In the genomic region with DNA sequence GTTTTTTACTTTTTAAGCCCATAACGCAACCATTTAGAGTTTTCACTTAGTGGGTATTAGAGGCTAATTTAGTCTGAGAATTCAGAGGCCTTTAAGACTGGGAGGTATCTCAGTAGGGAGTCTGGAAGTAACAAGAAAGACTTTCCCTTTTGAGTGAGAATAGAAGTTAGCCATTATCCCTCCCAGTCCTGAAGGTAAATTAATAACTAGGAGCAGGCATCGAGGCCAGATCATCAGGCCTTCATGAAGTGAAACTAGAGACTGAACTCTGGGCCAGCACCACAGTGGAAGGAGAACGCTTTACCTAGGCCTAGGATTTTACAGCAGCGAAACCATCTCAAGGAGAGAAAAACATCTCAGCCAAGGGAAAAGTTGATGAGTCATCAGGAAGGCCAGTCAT, we compare ENCODE assay signal across 28 mouse cellular contexts. TPM values are rescaled to one million over a fixed set of nuclear protein-coding genes. Genes with fewer than 3 reads are reported as not detected.
DNase-seq lines count a peak whose midpoint lies in the region; ATAC-seq and TF ChIP-seq lines count a peak whose summit lies in the region.
"Had no signal": no experiment of that assay in that cellular context is flagged by ENCODE, and none has a peak within 500 bp of the region (broad histone marks: within the 10 kb centered on the region; RNA-seq: fewer than 3 reads in every experiment).

No protein-coding gene starts in this region.

- no peak for TF ChIP-seq CTCF in liver, adult 2 months (IDR thresholded peaks at IDR 0.05; ENCODE audit: low read depth, low read length)

- 76% methylated on average over 4 of the region's 4 CpGs for WGBS in heart, embryonic 10.5 days
- 86% methylated on average over 4 of the region's 4 CpGs for WGBS in heart, embryonic 16.5 days
- WGBS in liver, adult 2 months = 65% methylated on average over 4 of the region's 4 CpGs

- no peak overlapping the region for H3K4me3 ChIP-seq in heart, embryonic 10.5 days
- H3K4me3 ChIP-seq in heart, embryonic 16.5 days (ENCODE audit: low read length) = no peak overlapping the region
- H3K4me3 ChIP-seq in liver, adult 2 months (ENCODE audit: insufficient read depth, low read depth, low read length) = no peak overlapping the region
- H3K4me3 ChIP-seq: embryonic facial prominence, embryonic 15.5 days; left cerebral cortex, adult 2 months; limb, embryonic 15.5 days; midbrain, embryonic 15.5 days; neural tube, embryonic 12.5 days had no signal

- no peaks in the 10 kb centered on the region for H3K9me3 ChIP-seq in heart, embryonic 10.5 days
- H3K9me3 ChIP-seq in heart, embryonic 16.5 days (replicated peaks; ENCODE audit: control insufficient read depth, low read length) = no peaks in the 10 kb centered on the region
- H3K9me3 ChIP-seq: embryonic facial prominence, embryonic 15.5 days; limb, embryonic 15.5 days; midbrain, embryonic 15.5 days; neural tube, embryonic 12.5 days had no signal

- H3K4me1 ChIP-seq in heart, embryonic 10.5 days = peaks cover 24% of the 10 kb centered on the region
- H3K4me1 ChIP-seq in heart, embryonic 16.5 days (ENCODE audit: control insufficient read depth, insufficient read depth, low read length) = peaks cover 13% of the 10 kb centered on the region
- peaks cover 6% of the 10 kb centered on the region for H3K4me1 ChIP-seq in liver, adult 2 months (ENCODE audit: control insufficient read depth, insufficient read depth, low read length)
- H3K4me1 ChIP-seq: embryonic facial prominence, embryonic 15.5 days; limb, embryonic 15.5 days; midbrain, embryonic 15.5 days; neural tube, embryonic 12.5 days had no signal

- H3K9ac ChIP-seq in heart, embryonic 16.5 days (ENCODE audit: low read length) = no peak overlapping the region
- no peak overlapping the region for H3K9ac ChIP-seq in liver, adult 2 months (ENCODE audit: low read depth, low read length)
- H3K9ac ChIP-seq: embryonic facial prominence, embryonic 15.5 days; hindbrain, embryonic 14.5 days; limb, embryonic 15.5 days; midbrain, embryonic 15.5 days; neural tube, embryonic 12.5 days had no signal

- H3K36me3 ChIP-seq in heart, embryonic 10.5 days = no peaks in the 10 kb centered on the region
- H3K36me3 ChIP-seq in heart, embryonic 16.5 days (ENCODE audit: control insufficient read depth, insufficient read depth) = no peaks in the 10 kb centered on the region
- no peaks in the 10 kb centered on the region for H3K36me3 ChIP-seq in liver, adult 2 months (ENCODE audit: control insufficient read depth, insufficient read depth, low read length)
- H3K36me3 ChIP-seq: embryonic facial prominence, embryonic 15.5 days; limb, embryonic 15.5 days; midbrain, embryonic 15.5 days; neural tube, embryonic 12.5 days had no signal

- intact Hi-C loops in heart, postnatal 36 days (cut with DNase I) = no loop called here

- no peak for ATAC-seq in heart, embryonic 16.5 days (replicated peaks; ENCODE audit: extremely low read depth, insufficient read depth, low FRiP score)
- ATAC-seq: CD4-positive, CD25-positive, alpha-beta regulatory T cell, adult 4 months; forebrain, embryonic 14.5 days; inflammation-experienced regulatory T-cells, adult 6 months; midbrain, embryonic 15.5 days had no signal

- peak overlapping the region; percentile 79; the same call in 1 of the 2 replicates for H3K27ac ChIP-seq in heart, embryonic 10.5 days
- H3K27ac ChIP-seq in heart, embryonic 16.5 days (ENCODE audit: low read length) = peak overlapping the region; percentile 78
- no peak overlapping the region for H3K27ac ChIP-seq in liver, adult 2 months (replicated peaks; ENCODE audit: insufficient read depth, low read depth, low read length)
- H3K27ac ChIP-seq: embryonic facial prominence, embryonic 15.5 days; hindbrain, embryonic 14.5 days; left cerebral cortex, adult 2 months; limb, embryonic 15.5 days; midbrain, embryonic 15.5 days; neural tube, embryonic 12.5 days; stomach, postnatal 0 days had no signal

- no peaks in the 10 kb centered on the region for H3K27me3 ChIP-seq in heart, embryonic 10.5 days (ENCODE audit: insufficient read depth, poor library complexity, severe bottlenecking)
- H3K27me3 ChIP-seq in heart, embryonic 16.5 days (ENCODE audit: control insufficient read depth, insufficient read depth, low read length) = no peaks in the 10 kb centered on the region
- no peaks in the 10 kb centered on the region for H3K27me3 ChIP-seq in liver, adult 2 months (ENCODE audit: control insufficient read depth, insufficient read depth, low read length)
- H3K27me3 ChIP-seq: embryonic facial prominence, embryonic 15.5 days; limb, embryonic 15.5 days; midbrain, embryonic 15.5 days; neural tube, embryonic 12.5 days had no signal

- H3K79me2 ChIP-seq in liver, adult 2 months (ENCODE audit: control insufficient read depth, insufficient read depth, low read length) = no peaks in the 10 kb centered on the region

- no peak for DNase-seq in heart, embryonic 10.5 days (ENCODE audit: low spot score)
- no peak for DNase-seq in heart, adult 18-20 months
- DNase-seq in heart, postnatal 36 days = no peak
- peak; percentile 58 for DNase-seq in liver, adult 2 months (ENCODE audit: extremely low read depth, low read depth, low spot score)
- DNase-seq in liver = no peak
- no peak for DNase-seq in layer of hippocampus, adult 9-10 months (ENCODE audit: low spot score)
- DNase-seq: adrenal gland, postnatal 36 days; cerebellum, adult 9-11 months; left cerebral cortex, postnatal 4 days; lung, postnatal 4 days; right cerebral cortex, postnatal 14 days; thymus, adult 2 months had no signal

- TF ChIP-seq POLR2A in liver, adult 2 months (IDR thresholded peaks at IDR 0.05; ENCODE audit: extremely low read depth, insufficient read depth, low read length) = no peak

- H3K4me2 ChIP-seq in heart, embryonic 16.5 days (ENCODE audit: low read depth, low read length) = no peak overlapping the region
- H3K4me2 ChIP-seq: embryonic facial prominence, embryonic 15.5 days; hindbrain, embryonic 14.5 days; limb, embryonic 15.5 days; midbrain, embryonic 15.5 days; neural tube, embryonic 12.5 days had no signal

RNA-seq across cellular contexts. Expression of a gene that starts 8.5 kb away (rescaled TPM):
- polyA plus RNA-seq in heart, embryonic 10.5 days (2016; fragmentation: Nextera tagmentation; extraction: Ambion mirVana) = 2.4 and 3.4 TPM in 2 replicates
- total RNA-seq in heart, adult 18-20 months (2021) = 10 to 100 TPM; 23.8 to 28.8 TPM
- polyA plus RNA-seq in heart, embryonic 16.5 days (2015; fragmentation: Nextera tagmentation; extraction: Ambion mirVana) = 2.9 and 5.4 TPM in 2 replicates
- 1 to 10 TPM; 7.9 to 8.8 TPM for total RNA-seq in heart, postnatal 36 days (2021)
- 12.4 and 12.8 TPM in 2 replicates for total RNA-seq in liver, adult 2 months (2014; rRNA removed)
- polyA plus RNA-seq in liver, adult 2 months (2012; rRNA removed) = 5.1 and 5.2 TPM in 2 replicates
- total RNA-seq: ES-E14 had no signal

RNA-seq across cellular contexts. Expression of a gene that starts 8.5 kb away (rescaled TPM):
- polyA plus RNA-seq in heart, embryonic 10.5 days (2016; fragmentation: Nextera tagmentation; extraction: Ambion mirVana) = not detected in 2 replicates
- not detected for total RNA-seq in heart, adult 18-20 months (2021)
- not detected in 2 replicates for polyA plus RNA-seq in heart, embryonic 16.5 days (2015; fragmentation: Nextera tagmentation; extraction: Ambion mirVana)
- under 1 TPM in 1 of 2 experiments, not detected in 1; 0.49 TPM for total RNA-seq in heart, postnatal 36 days (2021)
- 3.0 and 4.6 TPM in 2 replicates for total RNA-seq in liver, adult 2 months (2014; rRNA removed)
- polyA plus RNA-seq in liver, adult 2 months (2012; rRNA removed) = 3.4 and 5.3 TPM in 2 replicates
- total RNA-seq: adrenal gland, postnatal 36 days; common myeloid progenitor, adult 5-6 weeks; ES-E14; granulocyte monocyte progenitor cell, adult 5-6 weeks; layer of hippocampus, postnatal 10 days; left cerebral cortex, adult 2 months had no signal
- polyA plus RNA-seq: limb, embryonic 15.5 days; lung, embryonic 16.5 days; stomach, postnatal 0 days had no signal
